Mouse (Mus musculus) CH12.LX (cell line): ENCODE results near the gene Msx3.

Experiments
- GABPA ChIP-seq: IDR thresholded peaks from 2 replicates; pipeline ENCODE4 v1.6.1; 2012; ENCODE audit warnings: low read depth, low read length, improper control_type of control experiment, inconsistent platforms; ENCODE audit not compliant: insufficient replicate concordance
- IRF4 ChIP-seq: IDR thresholded peaks from 2 replicates; pipeline ENCODE4 v1.6.1; 2014; ENCODE audit warnings: low read depth, mild to moderate bottlenecking, inconsistent platforms, low read length, improper control_type of control experiment
- POLR2A ChIP-seq: IDR thresholded peaks from 2 replicates; pipeline ENCODE4 v1.6.1; 2011; ENCODE audit warnings: low read depth, mild to moderate bottlenecking, improper control_type of control experiment, low read length
- TBP ChIP-seq: conservative IDR thresholded peaks from 2 replicates; pipeline ENCODE4 v1.6.1; 2011; ENCODE audit warnings: low read depth, low read length, improper control_type of control experiment

DNA sequence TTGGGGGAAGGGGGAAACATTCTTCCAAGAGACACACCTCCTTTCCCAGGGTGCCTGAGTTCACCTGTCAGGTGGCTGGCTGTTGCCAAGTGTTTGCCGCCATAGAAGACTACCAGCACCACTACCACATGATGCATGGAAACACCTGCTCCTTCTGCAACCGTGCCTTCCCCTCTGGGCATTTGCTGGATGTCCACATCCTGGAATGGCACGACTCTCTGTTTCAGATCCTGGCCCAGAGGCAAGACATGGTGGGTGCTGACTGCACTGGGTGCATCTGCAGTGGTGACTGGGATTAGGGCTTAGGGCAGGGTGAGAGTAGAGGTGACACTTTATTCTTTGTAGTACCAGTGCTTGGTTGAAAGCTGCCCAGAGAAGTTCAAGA is 11.7 kb downstream of the Msx3 start:
- TF ChIP-seq POLR2A, result no peak
- no peak for TF ChIP-seq IRF4
- no peak for TF ChIP-seq GABPA
- TF ChIP-seq TBP, result no peak
